24 mouse cellular contexts compared by ENCODE assay signal in the genomic region with DNA sequence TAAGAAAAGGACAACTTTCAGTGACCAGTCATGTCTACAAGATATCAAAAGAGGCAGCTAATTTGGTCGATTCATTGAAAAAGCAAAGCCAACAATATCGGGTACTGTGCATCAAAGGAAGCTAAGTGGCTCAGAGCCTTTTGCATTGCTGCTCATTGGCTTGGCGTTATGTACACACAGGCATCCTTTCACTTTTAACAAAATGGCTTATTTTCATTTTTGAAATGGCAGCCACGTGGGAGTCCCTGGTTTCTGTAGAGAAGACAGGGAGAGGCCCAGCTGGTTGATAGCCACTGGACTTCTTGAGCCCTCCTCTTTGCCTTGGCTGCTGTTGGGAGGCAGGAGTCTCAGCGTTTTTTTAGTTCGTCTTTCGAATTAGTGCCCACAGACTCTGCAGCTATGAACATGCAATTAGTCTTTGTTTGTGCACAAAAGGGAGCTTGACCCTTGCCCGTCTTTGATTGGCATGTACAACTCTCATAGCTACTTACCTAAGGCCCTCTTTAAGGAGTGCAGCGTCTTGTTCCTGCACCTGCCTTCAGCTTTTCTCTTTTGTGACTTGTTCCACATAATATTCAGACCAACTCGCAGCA. TPM values are rescaled to one million over a fixed set of nuclear protein-coding genes. Genes with fewer than 3 reads are reported as not detected.
A peak's percentile ranks its signal among the peaks of the same experiment; 100 is the strongest.
DNase-seq lines count a peak whose midpoint lies in the region; ATAC-seq and TF ChIP-seq lines count a peak whose summit lies in the region.
"Had no signal": no experiment of that assay in that cellular context is flagged by ENCODE, and none has a peak within 500 bp of the region (broad histone marks: within the 10 kb centered on the region; RNA-seq: fewer than 3 reads in every experiment).

No protein-coding gene starts in this region.

- H3K4me3 ChIP-seq in forebrain, embryonic 11.5 days (ENCODE audit: low read depth, low read length): no peak overlapping the region
- H3K4me3 ChIP-seq in forebrain, postnatal 0 days (ENCODE audit: low read depth, low read length): no peak overlapping the region
- no peak overlapping the region for H3K4me3 ChIP-seq in kidney, embryonic 14.5 days (ENCODE audit: low read length)
- H3K4me3 ChIP-seq: heart, embryonic 13.5 days; limb, embryonic 10.5 days; liver, embryonic 15.5 days had no signal

- WGBS in forebrain, embryonic 11.5 days: 31% methylated on average over 10 of the region's 10 CpGs
- WGBS in forebrain, postnatal 0 days: 36% methylated on average over 10 of the region's 10 CpGs
- 70% methylated on average over 10 of the region's 10 CpGs for WGBS in kidney, embryonic 14.5 days

- H3K27ac ChIP-seq in forebrain, embryonic 11.5 days (ENCODE audit: low read depth, low read length): no peak overlapping the region
- H3K27ac ChIP-seq in forebrain, postnatal 0 days (ENCODE audit: low read depth, low read length): no peak overlapping the region
- H3K27ac ChIP-seq in kidney, embryonic 14.5 days (ENCODE audit: low read depth, low read length): no peak overlapping the region
- H3K27ac ChIP-seq: heart, embryonic 13.5 days; hindbrain, embryonic 14.5 days; kidney, postnatal 0 days; limb, embryonic 10.5 days; liver, embryonic 15.5 days; macrophage had no signal

- no peaks in the 10 kb centered on the region for H3K9me3 ChIP-seq in forebrain, embryonic 11.5 days (ENCODE audit: control insufficient read depth, low read length)
- H3K9me3 ChIP-seq in forebrain, postnatal 0 days (ENCODE audit: low read length): no peaks in the 10 kb centered on the region
- H3K9me3 ChIP-seq in kidney, embryonic 14.5 days (ENCODE audit: control insufficient read depth, low read length): no peaks in the 10 kb centered on the region
- H3K9me3 ChIP-seq: heart, embryonic 13.5 days; limb, embryonic 10.5 days; liver, embryonic 15.5 days had no signal

- H3K4me2 ChIP-seq in forebrain, embryonic 11.5 days (ENCODE audit: low read depth, low read length, severe bottlenecking): peak overlapping the region; percentile 18; the same call in 1 of the 2 replicates
- H3K4me2 ChIP-seq in forebrain, postnatal 0 days (ENCODE audit: low read depth): peak overlapping the region; percentile 23
- no peak overlapping the region for H3K4me2 ChIP-seq in kidney, embryonic 14.5 days (replicated peaks; ENCODE audit: low read depth, low read length)
- H3K4me2 ChIP-seq: heart, embryonic 13.5 days; hindbrain, embryonic 14.5 days; liver, embryonic 15.5 days had no signal

- ATAC-seq in forebrain, embryonic 11.5 days (replicated peaks; ENCODE audit: low FRiP score): peak; percentile 65
- ATAC-seq in forebrain, postnatal 0 days: peak; percentile 66; the same call in 1 of the 2 replicates
- ATAC-seq in kidney, embryonic 14.5 days (ENCODE audit: low FRiP score, low TSS enrichment): no peak
- ATAC-seq: inflammation-experienced regulatory T-cells, adult 6 months; lung, postnatal 0 days had no signal

- TF ChIP-seq CTCF in forebrain, postnatal 0 days (IDR thresholded peaks at IDR 0.05; ENCODE audit: low read depth): no peak

- no peaks in the 10 kb centered on the region for H3K27me3 ChIP-seq in forebrain, embryonic 11.5 days (ENCODE audit: control insufficient read depth, insufficient read depth, low read length)
- H3K27me3 ChIP-seq in forebrain, postnatal 0 days (ENCODE audit: insufficient read depth, low read length): no peaks in the 10 kb centered on the region
- H3K27me3 ChIP-seq in kidney, embryonic 14.5 days (ENCODE audit: control insufficient read depth, insufficient read depth, low read length): no peaks in the 10 kb centered on the region
- H3K27me3 ChIP-seq: heart, embryonic 13.5 days; liver, embryonic 15.5 days had no signal

- no peak overlapping the region for H3K9ac ChIP-seq in forebrain, embryonic 11.5 days (ENCODE audit: low read length)
- H3K9ac ChIP-seq in forebrain, postnatal 0 days: no peak overlapping the region
- no peak overlapping the region for H3K9ac ChIP-seq in kidney, embryonic 14.5 days (ENCODE audit: low read depth, low read length)
- H3K9ac ChIP-seq: heart, embryonic 13.5 days; hindbrain, embryonic 14.5 days; liver, embryonic 15.5 days had no signal

- no peaks in the 10 kb centered on the region for H3K4me1 ChIP-seq in forebrain, embryonic 11.5 days (replicated peaks; ENCODE audit: control insufficient read depth, insufficient read depth, low read length)
- H3K4me1 ChIP-seq in forebrain, postnatal 0 days (ENCODE audit: insufficient read depth): peaks cover 3% of the 10 kb centered on the region; the same call in 1 of the 2 replicates
- no peaks in the 10 kb centered on the region for H3K4me1 ChIP-seq in kidney, embryonic 14.5 days (ENCODE audit: control insufficient read depth, insufficient read depth, low read length)
- H3K4me1 ChIP-seq: heart, embryonic 13.5 days; limb, embryonic 10.5 days; liver, embryonic 15.5 days had no signal

- no peaks in the 10 kb centered on the region for H3K36me3 ChIP-seq in forebrain, embryonic 11.5 days (ENCODE audit: control insufficient read depth, insufficient read depth, low read length)
- H3K36me3 ChIP-seq in forebrain, postnatal 0 days (ENCODE audit: insufficient read depth): no peaks in the 10 kb centered on the region
- H3K36me3 ChIP-seq in kidney, embryonic 14.5 days (ENCODE audit: control insufficient read depth, insufficient read depth, low read length): no peaks in the 10 kb centered on the region
- H3K36me3 ChIP-seq: heart, embryonic 13.5 days; limb, embryonic 10.5 days; liver, embryonic 15.5 days had no signal

- DNase-seq in 3134 (ENCODE audit: extremely low read depth, insufficient read length, low spot score): peak; percentile 3
- DNase-seq in Muller cell, postnatal 12 days (ENCODE audit: inconsistent ontology term): peak; percentile 9
- peak; percentile 49 for DNase-seq in forebrain, embryonic 11.5 days (ENCODE audit: low spot score)
- DNase-seq in forebrain, postnatal 0 days: peak; percentile 7
- DNase-seq in frontal cortex, postnatal 25 days (ENCODE audit: low spot score in 2 of 2): no peak
- no peak for DNase-seq in urinary bladder, postnatal 14 days (ENCODE audit: low spot score)
- DNase-seq: adrenal gland, postnatal 36 days; cerebellum, adult 11-12 months; cerebellum, postnatal 10 days; gastrocnemius, postnatal 14 days; heart, adult 18-20 months; kidney, adult 18-20 months; liver; right cerebral cortex, postnatal 25 days; spleen, adult 18-20 months had no signal

RNA-seq across cellular contexts. Expression of a gene that starts 52.3 kb away (rescaled TPM):
- 15.6 and 18.7 TPM in 2 replicates for polyA plus RNA-seq in forebrain, embryonic 11.5 days (2014; fragmentation: Nextera tagmentation; extraction: Ambion mirVana)
- total RNA-seq in forebrain, postnatal 0 days (2014; rRNA removed): 20.9 and 28.0 TPM in 2 replicates
- polyA plus RNA-seq in forebrain, postnatal 0 days (2015; fragmentation: Nextera tagmentation; extraction: Ambion mirVana): 5.2 and 6.8 TPM in 2 replicates
- 10.6 and 15.9 TPM in 2 replicates for polyA plus RNA-seq in kidney, embryonic 14.5 days (2014; fragmentation: Nextera tagmentation; extraction: Ambion mirVana)

Comparison
In these comparisons a context has a peak if more than half of its experiments do, and no peak if none do; other contexts are left out.
1. DNase-seq: peak in 3134 (single experiment), Muller cell, postnatal 12 days (single experiment), forebrain, embryonic 11.5 days (single experiment) and forebrain, postnatal 0 days (single experiment); none in frontal cortex, postnatal 25 days (0 of 2) and urinary bladder, postnatal 14 days (single experiment).